Mouse (Mus musculus): ENCODE measurements at regions not wholly inside any gene's neighbourhood (a gene's known extent, or its start where the extent isn't known, plus 50 kb on each side); places are given as distances from the start of the nearest gene placed in this dataset.

DNA sequence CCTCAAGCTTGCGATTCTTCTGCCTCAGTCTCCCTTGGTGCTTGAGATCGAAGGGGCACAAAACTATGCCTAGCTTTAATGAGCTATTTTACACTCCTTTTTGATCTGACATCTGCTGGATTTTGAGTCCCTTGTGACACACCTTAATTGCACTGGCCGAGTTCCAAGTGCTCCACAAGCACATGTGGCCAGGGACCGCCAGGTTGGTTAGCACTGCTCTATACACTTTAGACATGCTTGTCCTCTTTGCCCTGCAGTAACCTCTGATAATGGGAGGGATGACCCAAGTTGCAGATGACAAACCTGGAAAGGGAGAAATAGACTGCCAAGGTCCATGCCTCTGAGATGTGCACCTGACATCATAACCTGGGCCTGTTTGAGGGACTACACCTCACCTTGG is 124.7 kb downstream of the Sall1 start:
- ATAC-seq (ENCODE audit: insufficient read depth, low FRiP score) = no peak
- 0 out of 2 replicates have a peak, but pooled peaks cover 6% of the 10 kb centered on the region for H3K4me1 ChIP-seq (ENCODE audit: control insufficient read depth, insufficient read depth, low read length)
- no peaks in the 10 kb centered on the region for H3K9me3 ChIP-seq (replicated peaks; ENCODE audit: control insufficient read depth, low read length)
- H3K36me3 ChIP-seq (ENCODE audit: control insufficient read depth, insufficient read depth, low read length) = no peaks in the 10 kb centered on the region
- H3K4me2 ChIP-seq (ENCODE audit: low read depth, low read length) = no peak overlapping the region
- no peak overlapping the region for H3K27ac ChIP-seq (ENCODE audit: low read length)
- no peak overlapping the region for H3K4me3 ChIP-seq (replicated peaks; ENCODE audit: low read length)
- H3K27me3 ChIP-seq (ENCODE audit: control insufficient read depth, insufficient read depth, low read length) = no peaks in the 10 kb centered on the region
- WGBS = 74% methylated on average over 4 of the region's 4 CpGs
- no peak overlapping the region for H3K9ac ChIP-seq (ENCODE audit: low read length)

DNA sequence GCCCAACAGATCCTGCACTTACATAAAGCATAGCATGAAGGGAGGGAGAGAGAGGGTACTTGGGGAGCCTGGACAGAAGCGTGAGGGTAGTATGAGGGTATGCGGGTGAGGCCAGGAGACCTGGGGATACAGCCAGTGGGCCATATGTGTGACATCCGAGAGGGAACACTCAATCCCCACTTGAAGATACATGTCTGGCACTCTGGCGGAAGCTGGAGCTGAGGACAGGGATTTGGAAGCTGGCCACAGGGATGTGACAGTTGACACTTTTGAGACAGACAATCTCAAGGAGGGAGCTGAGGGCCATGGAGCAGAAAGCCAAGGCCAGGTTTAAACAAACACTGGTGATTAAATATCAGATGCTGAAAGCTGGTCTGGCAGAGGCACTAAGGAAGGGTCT is 127.9 kb downstream of the Sall1 start:
- Histone ChIP-seq H3K36me3 (ENCODE audit: control insufficient read depth, insufficient read depth, low read length) (no peaks in the 10 kb centered on the region), H3K9me3 (replicated peaks; ENCODE audit: control insufficient read depth, low read length) (no peaks in the 10 kb centered on the region), H3K4me2 (ENCODE audit: low read depth, low read length) (no peak overlapping the region), H3K4me1 (ENCODE audit: control insufficient read depth, insufficient read depth, low read length) (no peaks in the 10 kb centered on the region), H3K27ac (ENCODE audit: low read length) (no peak overlapping the region), H3K9ac (ENCODE audit: low read length) (no peak overlapping the region), H3K27me3 (ENCODE audit: control insufficient read depth, insufficient read depth, low read length) (no peaks in the 10 kb centered on the region), H3K4me3 (replicated peaks; ENCODE audit: low read length) (no peak overlapping the region)
- ATAC-seq (ENCODE audit: insufficient read depth, low FRiP score) = no peak
- 74% methylated on average over 4 of the region's 4 CpGs for WGBS

DNA sequence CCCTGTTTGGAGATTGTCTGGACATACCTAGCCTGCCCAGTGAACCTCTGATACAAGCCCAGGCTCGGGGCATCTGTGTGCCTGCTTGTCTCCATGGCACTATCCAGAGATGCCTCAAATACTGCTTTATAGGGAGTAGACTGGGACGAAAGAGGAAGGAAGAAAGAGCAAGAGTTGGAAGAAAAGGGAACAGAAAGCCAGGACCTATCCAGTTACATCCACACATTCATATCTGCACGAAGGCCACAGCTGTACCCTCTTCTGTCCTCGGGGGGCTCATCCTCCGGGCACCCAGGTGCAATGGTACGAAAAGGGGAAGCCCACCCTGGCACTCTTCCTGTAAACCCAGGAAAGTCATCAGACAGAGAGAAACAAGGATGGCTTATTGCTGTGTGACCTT is 129.3 kb downstream of the Sall1 start:
- H3K27me3 ChIP-seq (ENCODE audit: control insufficient read depth, insufficient read depth, low read length) = no peaks in the 10 kb centered on the region
- no peaks in the 10 kb centered on the region for H3K4me1 ChIP-seq (ENCODE audit: control insufficient read depth, insufficient read depth, low read length)
- no peak overlapping the region for H3K4me3 ChIP-seq (replicated peaks; ENCODE audit: low read length)
- no peaks in the 10 kb centered on the region for H3K9me3 ChIP-seq (replicated peaks; ENCODE audit: control insufficient read depth, low read length)
- 81% methylated on average over 6 of the region's 6 CpGs for WGBS
- H3K36me3 ChIP-seq (ENCODE audit: control insufficient read depth, insufficient read depth, low read length) = no peaks in the 10 kb centered on the region
- no peak for ATAC-seq (ENCODE audit: insufficient read depth, low FRiP score)
- no peak overlapping the region for H3K9ac ChIP-seq (ENCODE audit: low read length)
- no peak overlapping the region for H3K4me2 ChIP-seq (ENCODE audit: low read depth, low read length)
- no peak overlapping the region for H3K27ac ChIP-seq (ENCODE audit: low read length)

DNA sequence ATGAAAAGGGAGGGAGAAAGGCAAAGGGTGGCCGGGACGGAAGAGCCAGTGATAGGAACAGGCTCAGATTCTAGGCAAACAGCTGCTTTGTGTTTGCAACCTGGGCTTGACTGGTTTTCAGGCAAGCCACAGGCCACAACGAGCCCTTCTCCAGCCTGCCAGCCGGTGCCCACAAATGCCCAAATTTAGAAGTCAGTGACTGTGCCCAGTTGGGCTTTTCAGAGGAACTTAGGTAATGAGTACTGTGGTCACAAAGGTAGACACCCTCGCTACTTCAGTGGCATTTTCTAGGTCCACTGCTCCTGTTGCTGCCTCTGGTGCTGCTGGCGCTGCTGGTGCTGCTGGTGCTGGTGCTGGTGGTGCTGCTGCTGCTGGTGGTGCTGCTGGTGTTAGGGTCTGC is 129.8 kb downstream of the Sall1 start:
- WGBS = 65% methylated on average over 6 of the region's 6 CpGs
- H3K27ac ChIP-seq (ENCODE audit: low read length) = no peak overlapping the region
- no peak overlapping the region for H3K4me3 ChIP-seq (replicated peaks; ENCODE audit: low read length)

DNA sequence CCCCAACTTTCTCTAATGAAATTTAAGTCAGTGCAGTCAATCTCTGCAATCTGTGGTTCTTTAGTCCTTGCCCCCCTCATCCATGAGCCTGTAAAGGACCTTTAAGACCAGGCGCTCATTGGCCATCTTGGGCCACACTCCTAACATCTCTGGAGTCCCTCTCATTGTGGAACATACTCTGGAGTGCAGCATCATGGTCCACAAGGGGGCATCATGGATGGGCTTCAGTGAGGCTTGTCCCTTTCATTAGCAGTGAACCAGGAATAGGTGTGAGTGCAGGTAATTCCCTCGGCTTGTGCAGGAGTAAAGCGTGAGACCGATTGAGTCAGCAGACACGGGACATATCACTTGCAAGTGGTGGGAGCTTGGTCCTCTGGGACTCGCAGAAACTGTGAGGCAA is 137.7 kb downstream of the Sall1 start:
- no peaks in the 10 kb centered on the region for H3K9me3 ChIP-seq (replicated peaks; ENCODE audit: control insufficient read depth, low read length)
- H3K27me3 ChIP-seq (ENCODE audit: control insufficient read depth, insufficient read depth, low read length) = no peaks in the 10 kb centered on the region
- H3K27ac ChIP-seq (ENCODE audit: low read length) = no peak overlapping the region
- H3K4me3 ChIP-seq (replicated peaks; ENCODE audit: low read length) = no peak overlapping the region
- H3K4me1 ChIP-seq (ENCODE audit: control insufficient read depth, insufficient read depth, low read length) = no peaks in the 10 kb centered on the region
- no peak for ATAC-seq (ENCODE audit: insufficient read depth, low FRiP score)
- H3K4me2 ChIP-seq (ENCODE audit: low read depth, low read length) = no peak overlapping the region
- no peaks in the 10 kb centered on the region for H3K36me3 ChIP-seq (ENCODE audit: control insufficient read depth, insufficient read depth, low read length)
- 77% methylated on average over 6 of the region's 6 CpGs for WGBS
- H3K9ac ChIP-seq (ENCODE audit: low read length) = no peak overlapping the region

More for the DNA sequence above, 129.8 kb downstream of the Sall1 start:
- no peaks in the 10 kb centered on the region for H3K36me3 ChIP-seq (ENCODE audit: control insufficient read depth, insufficient read depth, low read length)
- no peaks in the 10 kb centered on the region for H3K27me3 ChIP-seq (ENCODE audit: control insufficient read depth, insufficient read depth, low read length)
- ATAC-seq (ENCODE audit: insufficient read depth, low FRiP score) = no peak
- no peaks in the 10 kb centered on the region for H3K9me3 ChIP-seq (replicated peaks; ENCODE audit: control insufficient read depth, low read length)
- peak overlapping the region; percentile 7; the same call in 1 of the 2 replicates for H3K9ac ChIP-seq (ENCODE audit: low read length)
- no peaks in the 10 kb centered on the region for H3K4me1 ChIP-seq (ENCODE audit: control insufficient read depth, insufficient read depth, low read length)
- no peak overlapping the region for H3K4me2 ChIP-seq (ENCODE audit: low read depth, low read length)

DNA sequence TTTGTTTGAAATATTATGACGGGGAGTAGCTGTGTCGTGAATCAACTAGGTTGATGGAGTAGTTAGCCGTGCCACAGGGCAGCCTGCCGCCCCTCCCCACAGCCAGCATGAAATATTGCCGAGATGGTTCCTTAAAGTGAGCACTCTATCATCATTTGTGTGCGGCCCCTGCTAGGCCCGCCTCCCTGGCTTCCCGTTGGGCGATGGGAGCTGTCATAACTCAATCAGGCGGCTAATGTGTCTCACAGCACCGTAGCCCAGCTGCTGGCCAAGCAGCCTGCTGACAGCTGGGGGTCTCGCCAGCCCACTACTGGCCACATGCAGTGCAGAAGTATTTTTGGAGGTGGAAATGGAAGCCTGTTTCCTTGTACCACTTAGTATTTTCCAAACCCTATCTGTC is 140.9 kb downstream of the Sall1 start:
- Histone ChIP-seq H3K27me3 (ENCODE audit: control insufficient read depth, insufficient read depth, low read length) (no peaks in the 10 kb centered on the region), H3K4me2 (ENCODE audit: low read depth, low read length) (no peak overlapping the region), H3K9ac (ENCODE audit: low read length) (no peak overlapping the region), H3K9me3 (replicated peaks; ENCODE audit: control insufficient read depth, low read length) (no peaks in the 10 kb centered on the region), H3K4me1 (ENCODE audit: control insufficient read depth, insufficient read depth, low read length) (peaks cover 3% of the 10 kb centered on the region; the same call in 1 of the 2 replicates), H3K36me3 (ENCODE audit: control insufficient read depth, insufficient read depth, low read length) (no peaks in the 10 kb centered on the region), H3K4me3 (replicated peaks; ENCODE audit: low read length) (no peak overlapping the region), H3K27ac (ENCODE audit: low read length) (no peak overlapping the region)
- 43% methylated on average over 12 of the region's 12 CpGs for WGBS
- no peak for ATAC-seq (ENCODE audit: insufficient read depth, low FRiP score)

DNA sequence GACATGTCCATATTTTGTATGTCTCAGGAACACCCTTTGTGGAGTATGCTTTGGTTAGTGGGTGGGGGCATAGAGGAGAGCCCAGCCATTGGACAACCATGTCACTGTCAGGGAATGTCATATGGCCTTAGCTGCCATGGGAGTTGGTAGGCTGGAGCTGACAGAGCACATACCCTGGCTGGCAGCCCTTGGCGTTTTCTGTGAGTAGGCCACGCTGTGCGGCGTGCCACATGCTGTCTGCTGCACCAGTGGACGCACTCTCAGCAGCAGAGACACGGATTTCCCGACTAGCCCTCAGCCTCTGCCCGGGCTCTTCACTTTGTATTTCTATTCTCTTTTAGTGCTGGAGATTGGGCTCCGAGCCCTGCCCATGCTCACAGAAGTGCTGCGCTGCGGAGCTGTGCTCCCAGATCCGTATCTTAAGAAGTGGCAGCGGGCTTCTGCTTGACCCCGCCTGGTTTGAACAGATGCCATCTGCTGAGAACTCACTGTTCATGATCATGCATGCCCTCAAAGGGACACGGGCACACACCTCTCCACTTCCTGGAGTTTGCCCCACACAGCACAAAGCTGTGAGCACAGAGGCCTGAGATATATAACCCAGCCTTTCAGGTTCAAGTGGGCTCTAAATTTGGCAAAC is 160.1 kb downstream of the Sall1 start:
- no peak overlapping the region for H3K4me3 ChIP-seq (replicated peaks; ENCODE audit: low read length)
- no peak for ATAC-seq (ENCODE audit: insufficient read depth, low FRiP score)
- 85% methylated on average over 15 of the region's 15 CpGs for WGBS

DNA sequence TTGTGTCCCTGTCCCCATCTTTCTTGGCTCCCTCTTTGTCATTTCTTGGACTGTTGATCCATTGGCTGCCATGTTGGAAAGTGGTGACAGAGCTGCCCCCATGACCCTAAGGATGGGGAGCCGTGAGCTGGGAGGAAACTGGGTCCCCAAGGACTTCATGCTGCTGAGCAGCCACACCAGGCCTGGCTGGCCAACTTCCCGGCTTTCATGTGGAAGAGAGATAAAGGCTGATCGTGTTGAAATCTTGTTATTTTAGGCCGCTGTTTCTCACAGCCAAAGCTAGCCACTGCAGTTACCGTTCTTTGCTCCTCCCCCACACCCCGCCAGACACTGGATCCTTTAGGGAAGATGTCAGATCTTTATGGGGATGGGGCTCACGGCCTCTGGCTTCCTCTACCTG is 164.1 kb downstream of the Sall1 start:
- Histone ChIP-seq H3K9me3 (replicated peaks; ENCODE audit: control insufficient read depth, low read length) (no peaks in the 10 kb centered on the region), H3K4me2 (ENCODE audit: low read depth, low read length) (no peak overlapping the region), H3K4me3 (replicated peaks; ENCODE audit: low read length) (no peak overlapping the region), H3K27ac (ENCODE audit: low read length) (no peak overlapping the region), H3K36me3 (ENCODE audit: control insufficient read depth, insufficient read depth, low read length) (no peaks in the 10 kb centered on the region), H3K4me1 (ENCODE audit: control insufficient read depth, insufficient read depth, low read length) (no peaks in the 10 kb centered on the region), H3K9ac (ENCODE audit: low read length) (no peak overlapping the region), H3K27me3 (ENCODE audit: control insufficient read depth, insufficient read depth, low read length) (no peaks in the 10 kb centered on the region)
- 70% methylated on average over 7 of the region's 7 CpGs for WGBS
- no peak for ATAC-seq (ENCODE audit: insufficient read depth, low FRiP score)

More for the DNA sequence above, 160.1 kb downstream of the Sall1 start:
- H3K9ac ChIP-seq (ENCODE audit: low read length) = no peak overlapping the region
- H3K4me1 ChIP-seq (ENCODE audit: control insufficient read depth, insufficient read depth, low read length) = no peaks in the 10 kb centered on the region
- H3K9me3 ChIP-seq (replicated peaks; ENCODE audit: control insufficient read depth, low read length) = no peaks in the 10 kb centered on the region
- H3K36me3 ChIP-seq (ENCODE audit: control insufficient read depth, insufficient read depth, low read length) = no peaks in the 10 kb centered on the region
- no peak overlapping the region for H3K4me2 ChIP-seq (ENCODE audit: low read depth, low read length)
- H3K27ac ChIP-seq (ENCODE audit: low read length) = no peak overlapping the region
- H3K27me3 ChIP-seq (ENCODE audit: control insufficient read depth, insufficient read depth, low read length) = no peaks in the 10 kb centered on the region

DNA sequence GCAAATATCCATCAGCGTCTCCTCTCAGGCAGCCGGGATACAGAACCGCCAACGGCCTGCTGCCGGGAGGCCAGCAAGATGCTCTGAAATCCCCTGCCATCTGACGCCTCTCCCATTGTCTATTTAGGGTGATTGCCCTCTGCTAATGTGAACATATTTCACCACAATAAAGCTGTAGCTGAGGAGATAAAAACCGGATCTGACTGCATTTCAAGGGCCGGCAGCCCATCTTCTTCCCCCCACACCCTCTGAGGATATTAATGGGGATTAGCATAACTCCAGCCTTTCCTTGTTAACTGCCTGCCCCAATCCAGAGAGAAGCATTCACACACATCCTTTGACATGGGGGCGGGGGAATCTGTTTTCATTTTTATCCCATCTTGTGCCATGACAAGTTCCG is 166.0 kb downstream of the Sall1 start:
- Histone ChIP-seq H3K4me2 (ENCODE audit: low read depth, low read length) (no peak overlapping the region), H3K4me3 (replicated peaks; ENCODE audit: low read length) (no peak overlapping the region), H3K9ac (ENCODE audit: low read length) (no peak overlapping the region), H3K9me3 (replicated peaks; ENCODE audit: control insufficient read depth, low read length) (no peaks in the 10 kb centered on the region), H3K4me1 (ENCODE audit: control insufficient read depth, insufficient read depth, low read length) (no peaks in the 10 kb centered on the region), H3K27ac (ENCODE audit: low read length) (no peak overlapping the region), H3K27me3 (ENCODE audit: control insufficient read depth, insufficient read depth, low read length) (no peaks in the 10 kb centered on the region), H3K36me3 (ENCODE audit: control insufficient read depth, insufficient read depth, low read length) (no peaks in the 10 kb centered on the region)
- ATAC-seq (ENCODE audit: insufficient read depth, low FRiP score) = no peak
- WGBS = 67% methylated on average over 10 of the region's 10 CpGs
